Mouse (Mus musculus) neural tube, embryonic 10.5 days (tissue): Measurements from ENCODE around the gene Gm17651.

ENCODE experiments used
- DNase-seq: peaks from one replicate; pipeline ENCODE4 v3.0.0-alpha.2; 2017; ENCODE audit warnings: low spot score; ENCODE audit errors: extremely low spot score

The Gm17651 gene

GRCm38 (mm10) chr3:97674644-97675110, at the start of gene Gm17651:
Gene Gm17651, minus strand, starts transcription at chr3:97674694.
- DNase-seq: no peak

DNA sequence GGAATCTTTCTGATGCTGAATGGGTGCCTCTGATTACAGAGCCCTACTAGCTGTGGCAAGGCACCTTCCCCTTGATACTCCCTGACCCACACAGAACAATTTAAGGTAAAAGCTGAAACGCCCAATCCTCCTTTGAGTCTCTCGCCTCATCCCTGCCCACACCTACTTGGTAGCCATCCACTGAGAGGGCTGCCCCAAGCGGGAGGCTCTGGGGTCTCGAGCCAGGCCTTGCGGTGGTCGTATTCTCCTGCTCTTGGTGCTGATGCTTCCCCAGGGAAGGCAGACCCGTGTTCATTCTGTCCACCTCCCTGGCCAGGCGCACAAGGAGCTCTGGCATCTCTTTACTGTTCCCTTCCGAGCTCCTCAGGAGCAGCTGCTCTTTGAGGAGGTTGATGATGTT, 44.6 kb upstream of the Gm17651 start:
- DNase-seq: no peak

- DNase-seq: no peak
Observed at GRCm38 (mm10) chr3:97715922-97716321, 41.4 kb upstream of the Gm17651 start.

GRCm38 (mm10) chr3:97710881-97711280, 36.4 kb upstream of the Gm17651 start:
- no peak for DNase-seq

GRCm38 (mm10) chr3:97710134-97710533, 35.6 kb upstream of the Gm17651 start:
- no peak for DNase-seq

DNA sequence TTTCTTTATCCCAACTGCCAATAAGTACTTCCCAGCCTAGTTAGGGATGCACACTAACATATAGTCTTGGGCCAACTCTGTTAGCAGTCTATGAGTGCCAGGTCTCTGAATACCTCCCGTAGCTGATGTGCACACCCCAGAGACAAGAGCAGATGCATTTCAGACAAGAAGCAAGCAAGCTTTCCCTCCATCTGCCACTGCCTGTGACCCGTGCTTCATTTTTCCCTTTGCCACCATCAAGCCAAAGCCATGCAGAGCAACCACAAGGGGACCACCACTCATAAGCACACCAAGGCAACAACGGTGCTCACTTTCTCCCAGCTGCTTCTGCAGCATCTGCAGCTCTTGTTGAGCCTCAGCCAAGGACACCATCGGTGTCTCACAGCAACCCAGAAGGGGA, 32.1 kb upstream of the Gm17651 start:
- DNase-seq: no peak

DNA sequence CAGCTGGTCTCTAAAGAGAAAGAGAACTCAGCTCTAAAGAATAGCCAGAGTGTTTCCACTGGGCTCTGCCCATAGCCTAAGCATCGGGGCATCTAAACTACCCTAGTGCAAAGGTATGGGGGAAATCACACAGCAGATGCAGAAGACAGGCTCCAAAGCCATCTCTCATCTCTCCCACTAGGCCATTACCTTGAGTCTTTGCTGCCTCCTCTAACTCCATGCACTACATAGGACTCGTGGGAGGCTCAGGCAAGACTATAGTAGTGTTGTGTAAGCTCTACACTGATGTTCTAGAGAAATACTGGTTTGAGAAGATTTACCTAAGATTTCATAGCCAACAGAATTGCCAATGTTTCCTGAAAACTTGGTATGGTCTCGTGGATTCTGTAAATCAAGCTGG, 31.0 kb upstream of the Gm17651 start:
- DNase-seq: no peak

- DNase-seq: no peak
Observed at GRCm38 (mm10) chr3:97702448-97703080, 28.1 kb upstream of the Gm17651 start.

DNA sequence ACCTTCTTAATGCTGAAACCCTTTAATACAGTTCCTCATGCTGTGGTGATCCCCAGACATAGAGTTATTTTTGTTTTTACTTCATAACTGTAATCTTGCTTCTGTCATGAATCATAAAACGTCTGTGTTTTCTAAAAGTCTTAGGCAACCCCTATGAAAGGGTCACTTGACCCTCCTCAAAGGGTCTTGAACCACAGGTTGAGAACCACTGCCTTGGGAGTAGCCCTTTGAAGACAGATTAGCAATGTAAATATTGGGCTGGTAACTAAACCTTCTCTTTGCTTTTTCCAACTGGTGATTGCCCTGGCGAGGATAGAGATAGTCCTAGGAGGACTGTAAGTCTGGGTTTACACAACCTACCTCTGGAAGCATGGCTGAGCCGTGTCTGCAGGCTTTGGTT, 26.7 kb upstream of the Gm17651 start:
- DNase-seq: no peak

DNA sequence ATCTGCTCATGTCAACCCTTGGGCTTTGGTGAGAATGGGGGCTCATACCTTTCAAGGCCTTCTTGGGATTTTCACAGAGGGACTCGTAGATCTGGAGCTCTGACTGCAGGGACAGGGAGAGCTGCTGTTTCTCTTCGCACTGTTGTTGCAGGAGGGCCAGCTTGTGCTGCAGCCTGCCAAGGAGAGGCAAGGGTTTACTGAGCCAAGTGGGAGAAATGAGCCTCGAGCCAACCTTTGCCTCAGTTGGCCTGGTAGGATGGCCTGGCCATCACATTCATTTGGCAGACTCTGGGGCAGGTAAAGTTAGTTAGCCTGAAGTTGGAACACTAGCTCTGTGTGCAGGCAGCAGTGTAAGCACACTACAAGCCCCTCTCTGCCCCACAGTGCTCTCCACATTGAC, 24.6 kb upstream of the Gm17651 start:
- no peak for DNase-seq

DNA sequence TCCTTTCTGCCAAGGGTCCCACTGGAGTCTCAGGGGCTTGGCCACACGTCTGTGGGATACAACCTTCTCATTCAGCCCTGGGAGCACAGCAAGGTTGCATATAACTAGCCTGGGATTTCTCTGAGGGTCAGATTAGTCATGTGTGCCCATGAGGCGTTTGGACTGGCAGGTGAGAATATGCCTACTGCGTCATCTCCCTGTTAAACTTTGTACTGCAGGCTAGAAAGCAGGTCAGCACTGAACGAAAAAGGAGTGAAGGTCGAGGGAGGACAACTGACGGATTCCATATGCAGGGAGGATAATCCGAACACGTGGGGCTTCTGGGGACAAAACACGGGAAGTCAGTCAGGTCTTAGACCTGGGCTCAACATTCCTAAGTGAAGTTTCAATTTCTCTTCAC, 22.8 kb upstream of the Gm17651 start:
- no peak for DNase-seq

DNA sequence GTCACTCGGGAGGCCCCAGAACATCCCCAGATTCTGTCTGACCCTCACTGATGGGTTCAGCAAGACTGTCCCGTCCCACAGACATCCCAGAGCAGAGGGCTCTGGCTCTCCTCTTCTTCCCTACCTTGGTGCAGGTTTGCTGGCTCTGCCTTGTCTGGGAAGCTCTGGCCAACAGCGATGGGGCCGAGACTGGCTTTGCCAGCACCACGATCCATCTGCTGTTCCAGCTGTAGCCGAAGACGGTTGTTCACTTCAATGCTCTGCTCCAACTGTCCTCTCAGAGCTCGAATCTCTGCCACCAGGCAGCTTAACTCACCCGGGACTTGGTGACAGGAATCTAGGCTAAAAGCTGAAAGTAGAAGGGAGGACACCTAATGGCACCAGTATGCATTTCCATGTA, 22.4 kb upstream of the Gm17651 start:
- no peak for DNase-seq

DNA sequence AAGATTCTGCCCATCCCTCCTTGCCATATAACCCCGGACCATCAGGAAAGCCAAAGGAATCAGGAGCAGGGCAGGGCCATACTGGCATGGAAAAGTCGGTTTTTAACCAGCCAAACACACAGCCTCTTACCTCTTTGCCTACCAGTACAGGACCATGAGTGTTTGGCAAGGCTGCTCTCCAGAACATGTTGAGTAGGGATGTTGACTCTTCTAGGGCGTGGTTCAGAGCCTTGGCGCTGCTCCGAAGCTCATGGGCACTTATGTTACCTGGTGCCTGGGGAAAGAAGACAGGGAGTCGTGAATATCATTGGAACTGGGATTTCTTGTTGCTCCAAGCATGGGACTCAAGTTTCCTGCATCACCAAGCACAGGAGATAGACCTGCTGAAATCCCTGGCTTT, 19.3 kb upstream of the Gm17651 start:
- no peak for DNase-seq

GRCm38 (mm10) chr3:97691443-97692017, 17.0 kb upstream of the Gm17651 start:
- no peak for DNase-seq

DNA sequence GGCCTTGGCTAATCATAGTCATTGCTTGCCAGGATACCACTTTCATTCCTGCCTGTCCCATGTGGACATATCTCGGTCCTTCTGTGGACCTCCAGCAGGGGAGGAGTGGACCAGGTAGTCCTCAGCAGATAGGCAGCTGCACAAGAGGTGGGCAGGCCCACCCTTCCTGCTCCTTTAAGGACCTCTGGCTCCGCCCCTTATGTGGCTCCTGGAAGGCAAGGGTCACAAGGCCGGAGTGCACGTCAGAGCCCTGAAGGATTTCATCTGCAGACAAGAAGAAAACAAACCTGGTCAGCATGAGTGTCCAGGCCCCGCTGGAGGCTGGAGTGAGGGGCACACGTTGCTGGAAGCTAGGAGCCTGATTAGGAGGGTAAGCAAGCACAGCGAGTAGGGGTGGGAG, 16.1 kb upstream of the Gm17651 start:
- DNase-seq: no peak

GRCm38 (mm10) chr3:97689289-97689688, 14.8 kb upstream of the Gm17651 start:
- DNase-seq: no peak

- DNase-seq: no peak
Observed at GRCm38 (mm10) chr3:97686372-97687117, 12.1 kb upstream of the Gm17651 start.

DNA sequence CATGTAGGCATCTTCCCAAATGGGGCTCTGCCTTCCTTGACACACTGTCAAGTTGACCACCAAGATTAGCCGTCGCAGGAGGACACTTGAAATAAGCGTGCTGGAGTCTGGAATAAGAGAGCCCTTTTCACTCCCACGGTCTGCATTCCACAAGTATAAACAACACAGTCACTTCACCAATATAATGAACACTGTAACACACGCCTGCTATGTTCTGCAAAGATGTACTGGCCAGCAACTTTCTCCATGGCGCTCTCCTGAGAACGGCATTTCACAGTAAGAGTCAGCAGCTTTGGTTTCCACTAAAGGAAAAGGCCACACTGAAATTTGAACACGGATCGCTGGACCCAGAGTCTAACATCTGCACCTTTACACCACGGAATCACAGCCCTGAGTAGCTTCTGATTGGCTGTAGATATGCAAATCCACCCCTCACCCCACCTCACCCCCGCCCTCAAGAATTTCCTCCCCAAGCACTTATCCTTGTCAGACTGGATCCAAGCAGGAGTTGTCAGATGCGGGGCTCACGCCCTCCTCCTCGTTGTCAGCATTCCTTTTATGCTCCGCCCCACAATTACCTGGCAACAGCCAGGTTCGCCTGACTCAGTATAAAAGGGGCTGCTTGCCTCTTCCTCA, 9.2 kb upstream of the Gm17651 start:
- DNase-seq: peak; percentile 39

DNA sequence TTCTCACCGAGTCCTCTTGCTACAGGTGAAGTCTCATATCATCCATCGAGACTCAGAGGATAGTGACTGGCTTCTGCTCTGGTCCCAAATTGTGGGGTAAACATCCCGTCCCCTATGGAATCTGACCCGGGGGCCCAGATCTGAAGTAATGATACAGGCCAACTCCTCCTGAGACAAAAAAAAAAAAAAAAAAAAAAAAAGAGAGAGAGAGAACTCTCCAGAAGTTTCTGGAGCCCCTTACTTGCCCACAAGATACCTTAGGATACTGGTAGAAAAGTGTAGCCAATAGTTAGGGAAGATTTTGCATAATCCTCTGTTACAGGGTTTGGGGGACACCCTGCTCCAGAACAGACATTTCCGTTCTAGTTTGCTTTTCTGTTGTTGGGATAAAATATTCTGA, 8.1 kb upstream of the Gm17651 start:
- DNase-seq: no peak

GRCm38 (mm10) chr3:97682159-97682502, 7.6 kb upstream of the Gm17651 start:
- no peak for DNase-seq

DNA sequence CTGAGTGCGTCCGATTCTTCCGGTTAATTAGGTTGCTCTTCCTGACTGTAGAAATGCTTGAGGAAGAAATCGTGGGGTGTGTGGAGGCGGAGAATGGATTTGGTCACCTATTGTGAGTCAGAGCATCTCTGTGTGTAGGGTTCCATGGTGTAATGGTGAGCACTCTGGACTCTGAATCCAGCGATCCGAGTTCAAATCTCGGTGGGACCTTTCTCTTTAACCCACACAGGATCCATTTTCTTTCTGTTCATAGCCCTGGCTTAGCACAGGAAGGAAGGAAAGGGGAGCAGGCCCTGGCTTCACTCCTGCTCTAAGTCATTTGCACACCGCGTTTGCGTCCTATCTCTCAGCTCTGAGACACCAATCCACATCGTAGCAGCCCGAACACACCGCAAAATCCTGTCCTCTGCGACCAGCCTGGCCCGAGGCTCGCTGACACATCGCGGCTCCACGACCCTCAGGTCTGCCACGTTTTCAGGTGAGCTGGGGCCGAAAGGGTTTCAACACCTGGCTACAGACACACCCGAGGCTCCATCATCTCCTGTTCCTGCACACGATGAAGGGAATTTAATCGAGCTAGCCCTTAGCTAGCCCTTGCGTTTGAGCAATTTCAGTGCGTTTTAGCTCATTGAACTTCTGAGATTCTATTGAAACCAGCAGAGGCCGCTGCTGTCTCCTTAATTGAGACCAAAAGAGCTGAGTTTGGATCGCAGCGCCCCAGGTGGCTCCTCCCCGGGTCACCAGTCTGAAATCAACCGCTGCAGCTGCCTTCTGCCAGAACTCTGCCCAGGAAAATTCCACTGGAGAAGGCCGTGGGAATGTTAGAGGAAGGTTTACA, 7.0 kb upstream of the Gm17651 start:
- DNase-seq: peak; percentile 77
